Mouse (Mus musculus) embryonic fibroblast, embryonic 13.5 days (primary cell): ENCODE data around the gene Stxbp1.

Experiments
- CTCF ChIP-seq: IDR thresholded peaks from 2 replicates; pipeline ENCODE4 v1.5.1; 2011; ENCODE audit warnings: mild to moderate bottlenecking, control low read depth, low read length, moderate library complexity, borderline replicate concordance; ENCODE audit not compliant: insufficient read depth
- POLR2A ChIP-seq: IDR thresholded peaks from 2 replicates; pipeline ENCODE4 v1.6.1; 2011; ENCODE audit warnings: low read depth, mild to moderate bottlenecking, control low read depth, low read length, moderate library complexity

DNA sequence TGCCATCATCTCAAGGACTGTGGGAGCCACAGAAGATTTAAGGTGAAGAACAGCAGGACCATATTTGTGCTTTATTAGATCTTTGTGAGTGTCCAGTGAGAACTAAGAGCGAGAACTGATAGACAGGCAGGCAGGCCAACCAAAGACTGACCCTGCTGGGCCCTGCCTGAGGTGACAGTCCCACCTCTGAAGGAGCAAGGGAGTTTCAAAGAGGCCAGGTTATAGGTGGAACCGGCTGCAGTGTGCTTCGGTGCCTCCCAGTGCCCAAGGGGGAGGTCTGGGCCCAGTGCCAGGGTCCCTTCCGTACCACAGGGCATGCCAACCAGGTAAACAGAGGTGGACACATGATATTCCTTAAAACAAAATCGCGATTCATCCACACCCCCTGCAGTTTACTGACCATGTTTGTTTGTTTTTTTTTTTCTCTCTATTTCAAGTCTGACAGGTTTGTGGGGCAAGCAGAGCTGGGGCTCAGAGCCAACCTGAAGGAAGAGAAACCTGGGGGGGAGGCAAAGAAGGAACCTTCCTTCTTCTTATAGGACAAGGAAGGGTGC, 22.8 kb upstream of the Stxbp1 start:
- TF ChIP-seq CTCF = no peak
- no peak for TF ChIP-seq POLR2A
